Mouse (Mus musculus) thymus, postnatal 36 days (tissue): Measurements from ENCODE around the gene Nfe2l2.

Experiments used
- DNase-seq, 2 experiments: peaks; one replicate each; pipeline ENCODE4 v3.0.0; 2022; ENCODE audit warnings: mixed read lengths in 2 of 2

Gene Nfe2l2

DNA sequence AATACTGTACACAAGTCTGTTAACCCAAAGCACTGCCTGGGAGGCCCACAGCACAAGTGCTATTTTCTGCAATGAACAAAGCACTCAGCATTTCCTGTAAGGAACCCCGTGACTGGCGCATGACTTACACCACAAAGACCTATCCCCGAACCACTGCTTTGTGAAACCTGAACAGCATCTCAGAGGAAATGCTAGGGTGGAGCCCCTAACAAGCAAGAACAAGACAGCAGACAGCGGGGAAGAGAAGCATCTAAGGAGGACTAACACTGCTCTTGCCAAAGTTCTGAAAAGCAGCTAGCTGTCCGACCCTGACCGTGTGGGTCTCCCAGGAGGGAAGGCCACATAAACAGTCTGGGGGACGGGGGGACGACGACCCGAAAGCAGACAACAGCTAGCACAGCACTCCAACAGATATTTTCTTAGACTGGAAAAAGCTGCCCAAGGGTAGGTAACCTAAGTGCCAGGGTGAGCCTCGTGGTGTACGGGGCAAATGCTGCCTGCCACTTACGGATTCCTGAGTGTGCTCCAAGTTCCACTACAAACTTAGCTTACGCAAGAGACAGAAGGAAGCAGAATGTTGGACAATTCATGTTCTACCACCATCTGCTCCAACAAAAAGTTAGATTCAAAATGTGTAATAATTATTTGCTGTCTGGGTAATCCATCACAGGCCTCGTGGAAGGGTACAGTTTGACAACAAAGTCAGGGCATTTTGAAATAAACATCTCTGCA is 21.3 kb downstream of the Nfe2l2 start:
- DNase-seq: peak; percentile 76 to 84

DNA sequence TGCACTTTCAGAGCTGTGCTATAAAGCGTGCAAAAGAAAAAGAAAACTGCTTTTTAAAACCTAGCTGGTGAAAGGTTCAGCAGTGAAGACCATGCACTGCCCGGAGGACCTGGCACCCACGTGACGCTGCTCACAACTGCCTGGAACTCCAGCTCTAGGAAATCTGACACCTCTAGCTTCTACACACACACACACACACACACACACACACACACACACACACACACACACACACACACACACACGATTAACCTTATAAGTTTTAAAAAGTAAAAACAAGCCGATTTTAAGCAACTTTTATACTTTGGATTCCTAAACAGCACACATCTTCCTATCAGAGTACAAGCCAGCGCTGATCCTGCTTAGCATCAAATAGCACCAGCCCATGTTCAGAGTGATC is 23.0 kb downstream of the Nfe2l2 start:
- DNase-seq: no peak

DNA sequence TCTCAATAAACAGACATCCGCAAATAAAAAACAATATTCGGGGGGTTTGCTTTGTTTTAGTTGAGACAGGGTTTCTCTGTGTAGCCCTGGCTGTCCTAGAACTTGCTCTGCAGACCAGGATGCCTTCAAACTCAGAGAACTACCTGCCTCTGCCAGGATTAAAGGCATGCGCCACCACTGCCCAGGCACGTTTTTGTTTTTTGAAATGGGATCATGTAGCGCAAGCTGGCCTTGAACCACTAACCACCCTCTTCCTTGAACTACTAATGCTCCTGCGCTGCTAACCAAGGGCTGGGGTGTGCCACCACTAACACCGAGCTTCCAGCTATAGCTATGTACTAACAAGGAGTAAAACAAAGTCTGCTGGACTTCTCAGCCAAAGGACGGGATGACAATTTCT is 24.5 kb downstream of the Nfe2l2 start:
- DNase-seq: no peak

DNA sequence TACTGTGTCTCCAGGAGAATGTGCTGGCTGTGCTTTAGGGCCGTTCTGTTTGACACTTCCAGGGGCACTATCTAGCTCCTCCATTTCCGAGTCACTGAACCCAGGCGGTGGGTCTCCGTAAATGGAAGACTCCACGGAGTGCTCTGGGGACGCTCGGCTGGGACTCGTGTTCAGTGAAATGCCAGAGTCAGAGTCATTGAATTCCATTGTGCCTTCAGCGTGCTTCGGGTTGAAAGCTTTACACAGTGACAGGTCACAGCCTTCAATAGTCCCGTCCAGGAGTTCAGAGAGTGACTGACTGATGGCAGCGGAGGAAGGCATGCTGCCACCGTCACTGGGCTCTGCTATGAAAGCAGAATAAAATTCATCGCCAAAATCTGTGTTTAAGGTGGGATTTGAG is 27.9 kb downstream of the Nfe2l2 start:
- DNase-seq: no peak

DNA sequence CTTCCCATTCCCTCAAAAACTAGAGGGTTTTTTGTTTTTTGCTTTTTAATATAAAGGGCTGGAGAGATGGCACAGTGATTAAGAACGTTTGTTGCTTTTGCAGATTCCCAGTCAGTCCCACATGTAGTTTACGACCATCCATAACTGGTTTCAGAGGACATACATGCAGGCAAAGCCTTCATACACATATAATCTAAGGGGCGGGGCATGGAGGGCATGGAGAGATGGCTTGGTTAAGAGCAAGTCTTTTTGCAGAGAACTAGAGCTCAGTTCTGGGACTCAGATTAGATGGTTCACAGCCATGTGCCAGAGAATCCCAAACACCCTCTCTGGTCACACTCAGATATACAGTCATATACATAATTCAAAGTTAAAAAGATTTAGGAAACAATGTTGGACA is 31.9 kb downstream of the Nfe2l2 start:
- DNase-seq: no peak

DNA sequence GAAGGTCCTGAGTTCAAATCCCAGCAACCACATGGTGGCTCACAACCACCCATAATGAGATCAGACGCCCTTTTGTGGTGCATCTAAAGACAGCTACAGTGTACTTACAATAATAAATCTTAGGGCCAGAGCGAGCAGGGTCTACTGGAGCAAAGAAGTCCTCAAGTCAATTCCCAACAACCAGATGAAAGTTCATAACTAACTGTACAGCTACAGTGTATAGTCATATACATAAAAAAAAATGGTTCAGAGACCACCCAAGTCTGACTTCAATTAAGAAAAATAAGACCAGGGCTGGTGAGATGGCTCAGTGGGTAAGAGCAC is 33.1 kb downstream of the Nfe2l2 start:
- no peak for DNase-seq

DNA sequence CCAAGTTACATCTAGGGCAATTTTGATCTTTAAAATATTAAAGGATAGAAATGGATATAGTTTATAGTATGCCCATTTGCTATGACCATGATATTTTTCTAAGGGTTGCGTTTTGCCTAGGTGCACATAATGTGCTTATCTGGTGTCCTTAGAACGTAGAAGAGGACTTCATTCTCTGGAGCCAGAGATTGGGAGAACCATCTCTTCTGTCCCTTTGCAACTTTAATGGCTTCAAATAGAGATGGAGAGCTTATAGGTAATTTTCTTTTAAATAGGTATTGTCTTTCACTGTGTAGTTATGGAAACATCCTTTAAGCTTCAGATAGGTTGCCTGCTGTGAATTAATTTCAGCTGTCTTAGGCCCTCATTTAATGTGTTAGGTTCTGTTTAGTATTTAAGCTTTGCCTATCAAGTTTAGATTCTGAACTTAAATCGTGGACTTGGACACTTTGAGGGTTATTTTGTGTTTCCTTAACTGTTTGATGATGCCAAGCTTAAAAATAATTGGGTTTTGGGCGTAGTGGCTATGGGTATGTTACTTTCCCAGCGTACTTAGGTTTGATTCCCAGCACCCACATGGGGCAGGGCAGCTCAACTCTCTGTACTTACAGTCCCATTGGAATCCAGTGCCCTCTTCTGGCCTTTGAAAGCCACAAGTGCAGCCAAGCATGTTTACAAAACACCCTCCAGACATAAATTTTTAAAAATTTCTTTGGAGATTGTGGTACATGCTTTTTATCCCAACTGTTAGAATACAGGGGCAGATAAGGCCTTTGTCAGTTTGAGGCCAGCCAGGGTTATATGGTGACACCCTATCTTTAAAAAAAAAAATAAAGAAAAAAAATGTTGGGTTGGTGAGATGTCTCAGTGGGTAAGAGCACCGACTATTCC is 33.8 kb downstream of the Nfe2l2 start:
- no peak for DNase-seq

DNA sequence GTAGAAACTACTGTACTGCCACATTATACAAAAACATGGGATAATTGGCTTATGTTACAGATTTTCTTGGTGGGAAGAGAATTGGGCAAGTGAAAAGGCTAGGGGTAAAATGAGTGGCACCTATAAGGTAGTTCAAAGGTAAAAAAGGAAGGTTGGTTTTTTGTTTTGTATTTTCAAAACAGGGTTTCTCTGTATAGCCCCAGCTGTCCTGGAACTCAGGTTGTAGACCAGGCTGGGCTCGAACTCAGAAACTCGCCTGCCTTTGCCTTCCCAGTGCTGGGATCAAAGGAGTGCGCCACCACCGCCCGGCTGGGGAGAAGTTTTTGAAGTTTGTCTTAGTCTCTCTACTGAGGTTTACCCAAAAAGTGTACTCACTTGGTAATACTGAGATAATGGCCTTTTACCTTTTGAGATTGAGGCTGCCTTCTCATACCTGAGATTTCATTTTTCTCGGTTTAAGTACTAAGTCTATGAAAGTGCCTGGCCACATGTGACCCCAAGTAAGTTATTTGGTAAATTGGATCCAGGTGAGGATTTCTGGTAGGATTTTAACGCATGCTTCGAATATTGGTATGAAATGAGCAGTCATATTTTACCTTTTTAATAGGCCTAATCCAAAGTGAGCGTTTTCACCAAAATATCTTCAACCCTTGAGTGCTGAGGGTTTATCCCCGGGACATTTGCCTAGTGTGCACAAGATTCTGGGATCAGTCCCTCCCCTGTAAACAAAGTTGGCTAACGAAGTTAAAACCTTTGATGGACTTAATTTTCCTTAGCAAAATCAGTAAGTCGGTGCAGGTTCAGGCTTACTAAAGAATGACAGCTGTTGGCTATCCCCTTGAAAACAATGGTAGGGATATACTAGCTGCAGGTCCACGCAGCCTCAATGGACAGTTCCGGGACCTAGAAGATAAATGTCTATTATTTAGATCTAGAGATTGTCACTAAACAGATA is 34.7 kb downstream of the Nfe2l2 start:
- peak in 1 of 2 experiments; percentile 44 for DNase-seq

DNA sequence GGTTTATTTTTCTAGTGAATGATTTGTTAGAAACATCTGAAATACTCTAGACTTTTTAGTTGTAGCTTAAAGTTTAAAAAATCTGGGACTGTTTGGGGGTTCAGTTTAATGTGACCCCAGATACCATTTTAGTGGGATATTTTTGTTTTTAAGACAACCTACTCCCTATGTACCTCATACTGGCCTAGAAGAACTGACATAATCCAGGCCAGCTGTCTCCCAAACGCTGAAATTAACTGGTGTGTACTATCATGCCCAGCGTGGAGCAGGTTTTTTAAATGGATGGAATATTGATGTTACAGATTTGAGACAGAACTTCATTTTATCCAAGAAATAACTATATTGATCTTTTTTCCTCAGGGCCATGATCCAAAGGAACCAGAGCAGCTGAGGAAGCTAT is 43.3 kb downstream of the Nfe2l2 start:
- DNase-seq: no peak

DNA sequence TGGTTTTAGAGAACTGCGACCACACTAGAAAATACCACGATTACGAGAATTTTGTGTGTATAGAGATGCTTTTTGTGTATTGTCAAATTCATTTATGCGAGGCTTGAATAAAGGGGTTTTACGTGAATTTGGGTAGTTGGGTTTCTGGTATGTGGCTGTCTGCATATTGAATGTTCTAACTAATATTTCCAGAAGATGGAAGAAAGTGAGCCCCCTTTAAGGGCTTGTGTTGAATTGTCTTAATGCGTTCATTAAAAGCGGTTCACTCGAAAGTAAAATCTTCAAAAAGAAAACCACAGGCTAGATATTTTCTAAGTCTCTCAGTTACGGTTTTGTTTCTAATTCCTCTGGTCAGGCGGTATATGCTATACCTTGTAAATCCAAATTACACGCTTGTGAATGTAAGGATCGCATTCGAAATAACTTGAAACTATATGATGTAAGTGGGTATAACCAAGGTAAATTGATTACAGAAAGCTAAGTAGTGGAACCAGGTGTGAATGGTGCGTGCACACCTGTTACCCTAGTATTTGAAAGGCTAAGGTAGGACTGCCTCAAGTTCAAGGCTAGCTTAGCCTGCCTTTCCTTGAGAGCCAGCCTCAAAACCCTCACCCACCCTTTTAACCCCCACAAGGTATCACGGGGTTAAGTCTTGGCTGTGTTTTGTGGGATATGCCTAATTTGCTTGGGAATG is 44.0 kb downstream of the Nfe2l2 start:
- no peak for DNase-seq

DNA sequence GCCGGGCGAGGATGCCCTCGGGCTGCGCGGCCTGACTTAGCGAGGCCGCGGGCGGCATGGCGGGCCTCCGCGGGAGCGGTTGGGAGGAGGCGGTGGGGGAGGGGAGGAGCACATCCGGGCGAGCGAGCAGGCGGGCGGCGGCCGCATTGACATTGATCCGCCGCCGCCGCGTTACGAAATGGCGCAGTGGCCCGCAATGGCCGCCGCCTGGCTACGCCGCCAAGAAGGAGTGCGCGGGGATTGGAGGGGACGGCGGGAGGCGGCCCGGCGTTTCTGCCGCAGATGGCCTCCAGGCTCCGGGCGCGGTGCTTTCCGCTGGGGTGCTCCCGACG is 44.8 kb downstream of the Nfe2l2 start:
- peak; percentile 93 to 94 for DNase-seq

DNA sequence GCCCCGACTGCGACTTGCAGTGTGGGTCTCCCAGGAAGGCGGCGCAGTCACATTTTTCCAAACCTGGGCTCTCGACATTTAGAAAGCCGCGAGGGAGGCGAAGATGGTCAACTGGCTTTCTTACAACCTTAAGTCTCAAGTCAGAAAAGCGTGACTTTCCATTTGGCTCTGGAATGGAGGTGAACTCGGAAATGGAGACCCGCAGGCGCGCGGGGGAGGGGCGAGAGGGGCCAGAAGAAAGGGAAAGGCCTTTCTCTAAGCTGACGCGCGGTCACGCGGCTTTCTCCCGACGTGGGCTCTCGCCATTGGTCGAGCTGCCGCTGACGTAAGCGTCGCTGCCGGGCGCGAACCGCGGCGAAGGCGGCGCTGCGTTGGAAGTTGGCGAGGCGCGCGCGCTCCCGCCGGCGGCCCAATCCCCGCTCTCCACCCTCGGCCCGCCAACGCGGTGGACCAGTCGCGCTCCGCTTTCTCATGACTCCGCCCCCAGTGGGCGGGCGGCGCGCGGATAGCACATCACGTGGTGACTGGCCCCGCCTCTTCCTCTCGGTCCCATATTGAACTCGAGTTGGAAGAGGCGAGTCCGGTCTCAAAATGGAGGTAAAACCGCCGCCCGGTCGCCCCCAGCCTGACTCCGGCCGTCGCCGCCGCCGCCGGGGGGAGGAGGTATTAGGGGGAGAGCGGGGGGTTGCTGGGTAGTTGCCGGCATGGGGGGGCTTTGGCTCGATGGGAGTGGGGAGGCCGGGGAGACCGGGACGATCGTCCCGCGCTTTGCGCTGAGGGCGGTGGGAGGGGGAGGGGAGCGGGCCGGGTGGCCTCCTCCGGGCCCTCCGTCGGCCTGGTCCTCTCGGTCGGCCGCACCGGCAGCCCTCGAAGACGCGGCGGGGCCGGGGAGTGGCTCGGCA is 45.5 kb downstream of the Nfe2l2 start, which contains the start of gene Hnrnpa3:
TSS of gene Hnrnpa3 (plus strand) at position 535 of the 902 bp plus-strand sequence.
- peak; percentile 98 to 99 for DNase-seq

DNA sequence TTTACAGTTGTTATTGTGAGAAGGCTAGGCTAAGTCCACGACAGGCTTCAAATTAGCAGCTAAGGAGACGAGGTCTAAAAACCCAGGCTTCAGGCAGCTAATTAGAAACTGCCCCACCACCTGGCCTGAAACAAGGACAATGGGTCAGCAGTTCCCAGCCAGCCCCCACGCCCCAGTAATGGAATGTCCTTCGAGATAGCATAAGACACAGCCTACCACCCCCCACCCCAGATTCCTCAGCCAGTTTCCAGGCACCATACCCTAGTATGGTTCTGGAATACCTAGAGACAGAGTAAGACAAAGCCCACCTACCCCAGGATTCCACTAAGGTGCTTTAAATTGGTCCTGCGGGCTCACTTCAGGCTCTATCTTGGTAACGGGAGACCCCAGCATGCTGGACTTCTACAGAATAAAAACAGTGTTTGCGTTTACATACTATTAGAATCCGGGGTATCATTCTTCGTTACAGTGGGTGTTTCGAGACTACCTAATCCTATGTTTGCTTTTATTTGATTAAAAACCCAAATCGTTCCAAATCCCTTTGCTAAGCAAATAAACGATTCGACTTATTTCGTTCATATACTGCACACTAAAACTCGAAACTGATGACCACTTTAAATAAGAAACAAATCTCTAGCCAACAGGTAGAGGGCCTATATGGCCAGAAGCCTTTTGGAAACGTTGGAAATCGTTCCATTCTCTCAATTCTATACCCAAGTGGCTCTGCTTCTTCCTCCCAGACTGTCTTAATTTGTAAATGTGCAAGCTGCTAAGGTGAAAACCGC is 46.3 kb downstream of the Nfe2l2 start:
- no peak for DNase-seq

DNA sequence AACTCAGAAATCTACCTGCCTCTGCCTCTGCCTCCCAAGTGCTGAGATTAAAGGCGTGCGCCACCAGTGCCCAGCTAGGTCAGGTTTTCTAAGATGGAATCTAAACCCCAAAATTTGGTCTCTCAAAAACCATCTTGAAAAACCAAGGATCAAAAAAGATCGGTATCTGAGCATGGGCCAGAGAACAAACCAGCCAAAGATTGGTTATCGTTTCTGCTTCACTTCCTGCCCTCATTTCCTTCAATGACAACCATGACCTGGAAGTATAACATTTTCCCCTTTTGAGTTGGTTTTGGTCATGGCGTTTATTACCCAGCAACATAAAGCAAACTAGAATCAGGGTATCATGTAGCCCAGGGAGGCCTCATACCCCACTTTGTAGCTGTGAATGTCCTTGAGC is 47.5 kb downstream of the Nfe2l2 start:
- DNase-seq: no peak

DNA sequence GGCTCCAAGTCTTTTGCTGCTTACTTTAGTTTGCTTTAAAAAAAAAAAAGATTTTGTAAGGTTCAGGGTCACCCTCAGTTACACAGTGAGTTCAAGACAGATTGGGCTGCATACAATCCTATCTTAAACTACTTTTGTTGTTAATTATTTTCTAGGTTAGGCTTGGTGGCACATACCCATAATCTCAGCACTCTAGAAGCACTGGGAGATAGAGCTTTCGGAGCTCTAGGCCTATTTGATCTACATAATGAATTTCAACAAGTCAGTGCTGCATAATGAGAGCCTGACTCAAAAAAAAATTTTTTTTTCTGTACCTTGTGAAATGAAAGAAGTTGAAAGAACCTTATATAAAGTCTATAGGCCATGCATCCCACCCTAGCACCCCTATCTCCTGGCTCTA is 49.8 kb downstream of the Nfe2l2 start:
- no peak for DNase-seq

DNA sequence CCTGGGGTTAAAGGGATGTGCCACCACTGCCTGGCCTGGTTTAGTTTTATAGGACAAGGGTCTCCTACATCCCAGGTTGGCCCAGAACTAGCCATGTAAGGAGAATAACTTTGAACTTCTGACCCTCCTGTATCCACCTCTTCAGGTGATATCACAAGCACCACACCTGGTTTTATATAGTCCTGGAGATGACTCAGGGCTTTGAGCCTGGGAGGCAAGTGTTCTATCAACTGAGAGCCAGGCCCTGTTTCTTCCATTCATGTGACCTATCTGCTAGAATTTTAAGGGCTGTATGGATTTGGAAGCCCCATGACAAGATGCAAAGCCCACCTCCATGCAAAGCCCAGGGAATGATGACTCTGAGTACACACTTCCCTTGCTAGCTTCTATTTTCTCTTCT is 51.3 kb downstream of the Nfe2l2 start:
- no peak for DNase-seq

DNA sequence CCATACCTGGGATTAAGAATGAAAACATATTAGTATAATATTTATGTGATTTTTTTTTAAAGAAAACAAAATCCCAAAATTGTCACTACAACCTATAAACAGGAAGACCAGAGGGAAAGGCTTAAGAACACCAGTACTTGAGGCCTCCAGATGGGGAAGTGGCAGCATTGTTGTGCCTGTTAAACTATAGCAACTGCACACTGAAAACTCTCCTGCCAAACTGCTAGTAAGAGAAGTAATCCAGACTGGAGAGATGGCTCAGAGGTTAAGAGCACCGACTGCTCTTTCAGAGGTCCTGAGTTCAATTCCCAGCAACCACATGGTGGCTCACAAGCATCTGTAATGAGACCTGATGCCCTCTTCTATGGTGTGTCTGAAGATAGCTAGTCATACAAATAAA is 54.0 kb downstream of the Nfe2l2 start:
- DNase-seq: no peak

DNA sequence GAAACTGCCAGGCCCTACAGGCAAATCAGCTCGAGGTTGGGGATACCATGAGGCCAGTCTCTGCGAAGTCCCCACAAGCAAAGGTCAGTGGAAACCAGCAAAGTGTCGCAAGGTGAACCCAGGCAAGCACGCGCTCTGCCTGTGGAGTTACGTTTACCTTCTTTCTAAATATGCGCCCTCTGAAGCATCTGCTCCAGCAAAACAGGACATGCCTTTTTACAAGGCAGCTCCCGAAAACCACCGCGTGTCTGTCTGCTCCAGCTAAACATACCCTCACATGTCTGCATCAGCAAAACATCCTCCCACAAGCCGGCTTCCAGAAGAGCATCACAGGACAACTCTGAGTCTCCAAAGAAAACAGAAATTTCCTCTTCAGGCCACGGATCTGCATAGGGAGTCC is 59.2 kb downstream of the Nfe2l2 start:
- no peak for DNase-seq

DNA sequence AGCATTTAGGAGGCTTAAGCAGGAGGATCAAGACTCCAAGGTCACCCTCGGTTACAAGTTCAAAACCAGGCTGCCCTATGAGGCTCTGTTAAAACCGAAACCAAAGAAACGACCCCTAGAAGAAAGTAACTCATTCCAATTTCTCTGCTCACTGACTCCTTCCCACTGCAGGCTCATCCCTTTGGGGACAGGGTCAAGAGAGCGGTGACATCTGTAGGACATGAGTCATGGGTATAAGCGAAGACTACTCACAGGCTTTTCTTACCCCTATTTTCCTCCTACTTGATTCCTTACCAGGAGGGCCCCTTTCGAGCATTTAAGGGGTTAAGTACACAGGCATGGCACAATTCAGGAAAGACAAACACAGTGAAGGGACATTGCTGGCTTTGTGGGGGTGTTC is 60.5 kb downstream of the Nfe2l2 start:
- DNase-seq: no peak

DNA sequence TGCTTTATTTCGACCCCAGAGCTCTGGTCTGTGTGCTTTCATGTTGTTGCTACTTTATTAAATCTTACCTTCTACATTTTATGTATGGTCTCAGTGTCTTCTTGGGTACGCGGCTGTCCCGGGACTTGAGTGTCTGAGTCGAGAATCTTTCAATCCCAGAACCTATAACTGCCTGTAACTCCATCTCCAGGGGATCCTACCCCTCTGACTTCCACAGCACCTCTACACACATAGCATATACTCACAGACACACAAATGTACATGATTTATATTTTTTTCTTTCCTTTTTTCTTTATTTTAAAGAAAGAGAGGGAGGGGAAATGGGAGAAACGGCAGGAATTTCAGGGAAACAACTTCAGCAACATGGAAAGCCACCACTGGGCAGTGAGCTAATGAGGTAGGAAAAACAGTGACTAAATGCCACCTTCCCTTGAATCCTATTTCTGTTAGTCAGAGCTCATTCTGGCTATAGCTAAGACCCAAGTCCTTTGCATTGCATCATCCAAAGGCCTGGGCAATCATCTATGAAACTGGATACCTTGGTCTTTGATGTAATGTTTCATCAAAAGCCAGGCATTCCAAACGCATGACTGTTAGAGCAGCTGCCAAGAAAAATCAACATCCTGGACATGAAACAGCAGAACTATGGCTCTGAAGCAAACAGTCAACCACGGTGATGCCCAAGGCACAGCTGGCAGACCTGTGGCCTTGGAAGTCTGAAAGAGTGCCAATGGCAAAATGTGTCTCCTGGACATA is 61.5 kb downstream of the Nfe2l2 start:
- DNase-seq: no peak
